Mouse (Mus musculus): ENCODE data around the gene Pla2g15.

DNA sequence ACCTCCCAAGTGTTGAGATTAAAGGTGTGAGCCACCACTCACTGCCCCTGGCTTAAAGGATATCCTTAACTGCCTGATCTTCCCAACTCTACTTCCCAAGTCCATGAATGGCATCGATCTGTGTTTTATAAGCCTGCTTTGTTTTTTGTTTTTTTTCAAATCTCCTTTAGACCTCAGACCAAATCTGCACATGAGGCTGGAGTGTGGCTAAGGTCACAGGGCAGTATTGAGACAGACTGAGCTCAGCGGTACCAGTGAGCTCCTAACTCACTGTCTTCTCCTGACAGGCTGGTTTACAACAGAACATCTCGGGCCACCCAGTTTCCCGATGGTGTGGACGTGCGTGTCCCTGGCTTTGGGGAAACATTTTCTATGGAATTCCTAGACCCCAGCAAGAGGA lies 9.7 kb downstream of the Pla2g15 start:
- TF ChIP-seq E2F4 (IDR thresholded peaks at IDR 0.05; ENCODE audit: insufficient replicate concordance, low read depth, low read length) (no peak), POLR2A (IDR thresholded peaks at IDR 0.05; ENCODE audit: low read depth, low read length) (no peak), SMC3 (IDR thresholded peaks at IDR 0.05; ENCODE audit: low read depth, low read length) (no peak), KAT2A (IDR thresholded peaks at IDR 0.05; ENCODE audit: insufficient replicate concordance, low read length) (no peak), UBTF (IDR thresholded peaks at IDR 0.05; ENCODE audit: low read depth, low read length) (no peak), CHD1 (IDR thresholded peaks at IDR 0.05; ENCODE audit: low read depth, low read length) (no peak), CTCF (conservative IDR thresholded peaks at IDR 0.05 in 1 of 2, IDR thresholded peaks at IDR 0.05 in 1 of 2; ENCODE audit: low read depth in 2 of 2, low read length in 2 of 2) (no peak), ZNF384 (IDR thresholded peaks at IDR 0.05; ENCODE audit: low read depth, low read length) (no peak), PAX5 (IDR thresholded peaks at IDR 0.05; ENCODE audit: low read length) (no peak), ETS1 (conservative IDR thresholded peaks at IDR 0.05; ENCODE audit: low read depth, low read length) (no peak), RAD21 (IDR thresholded peaks at IDR 0.05; ENCODE audit: low read depth, low read length) (no peak), ZKSCAN1 (IDR thresholded peaks at IDR 0.05; ENCODE audit: borderline replicate concordance, low read depth, low read length) (no peak), ZMIZ1 (IDR thresholded peaks at IDR 0.05; ENCODE audit: low read depth, low read length) (no peak)
